Mouse (Mus musculus): ENCODE results near the gene 9130409I23Rik. TPM values are rescaled to one million over a fixed set of nuclear protein-coding genes. Genes with fewer than 3 reads are reported as not detected.
"Not testable (repeated sequence)": the region's sequence is repeated elsewhere in the genome, so short reads cannot be mapped to it uniquely, and the experiment has no call there.

The 9130409I23Rik gene
- polyA plus RNA-seq, 1 experiment from 2014 or later: not detected

- H3K36me3 ChIP-seq (ENCODE audit: control insufficient read depth, insufficient read depth, low read length): no peaks in the 10 kb centered on the region
Measured at GRCm38 (mm10) chr1:181017890-181018420, 33.1 kb upstream of the 9130409I23Rik start.

GRCm38 (mm10) chr1:181020756-181021487, 30.1 kb upstream of the 9130409I23Rik start, which contains the start of gene Ephx1:
Ephx1 (minus strand) TSS chr1:181020904.
- ATAC-seq (ENCODE audit: insufficient read depth, low FRiP score, low TSS enrichment): no peak
- Histone ChIP-seq H3K27ac (ENCODE audit: low read depth, low read length) (no peak within 1 kb of the TSS), H3K9ac (ENCODE audit: low read length) (no peak within 1 kb of the TSS), H3K4me3 (ENCODE audit: low read depth, low read length) (no peak within 1 kb of the TSS), H3K36me3 (ENCODE audit: control insufficient read depth, insufficient read depth, low read length) (no peaks in the 10 kb centered on the region), H3K9me3 (ENCODE audit: control insufficient read depth, low read length) (no peaks in the 10 kb centered on the region), H3K4me2 (ENCODE audit: low read depth) (no peak within 1 kb of the TSS), H3K27me3 (ENCODE audit: control insufficient read depth, insufficient read depth, low read length) (no peaks in the 10 kb centered on the region), H3K4me1 (ENCODE audit: control insufficient read depth, insufficient read depth, low read length) (peaks cover 4% of the 10 kb centered on the region; the same call in 1 of the 2 replicates)
- no peak for DNase-seq (ENCODE audit: low spot score)
- 57% methylated on average over 5 of the region's 5 CpGs for WGBS

More at GRCm38 (mm10) chr1:181017890-181018420, 33.1 kb upstream of the 9130409I23Rik start:
- Histone ChIP-seq H3K27me3 (ENCODE audit: control insufficient read depth, insufficient read depth, low read length) (no peaks in the 10 kb centered on the region), H3K27ac (ENCODE audit: low read depth, low read length) (no peak overlapping the region), H3K9ac (ENCODE audit: low read length) (no peak overlapping the region), H3K4me3 (ENCODE audit: low read depth, low read length) (no peak overlapping the region), H3K4me2 (ENCODE audit: low read depth) (no peak overlapping the region), H3K4me1 (ENCODE audit: control insufficient read depth, insufficient read depth, low read length) (peaks cover 4% of the 10 kb centered on the region; the same call in 1 of the 2 replicates), H3K9me3 (ENCODE audit: control insufficient read depth, low read length) (no peaks in the 10 kb centered on the region)
- no peak for DNase-seq (ENCODE audit: low spot score)
- ATAC-seq (ENCODE audit: insufficient read depth, low FRiP score, low TSS enrichment): no peak
- 69% methylated on average over 13 of the region's 13 CpGs for WGBS

GRCm38 (mm10) chr1:181021488-181021865, 29.6 kb upstream of the 9130409I23Rik start:
- peaks cover 2% of the 10 kb centered on the region; the same call in 1 of the 2 replicates for H3K4me1 ChIP-seq (ENCODE audit: control insufficient read depth, insufficient read depth, low read length)
- ATAC-seq (ENCODE audit: insufficient read depth, low FRiP score, low TSS enrichment) (no peak), DNase-seq (ENCODE audit: low spot score) (no peak)
- no peaks in the 10 kb centered on the region for H3K36me3 ChIP-seq (ENCODE audit: control insufficient read depth, insufficient read depth, low read length)
- WGBS: 69% methylated on average over 7 of the region's 7 CpGs
- no peaks in the 10 kb centered on the region for H3K27me3 ChIP-seq (ENCODE audit: control insufficient read depth, insufficient read depth, low read length)
- H3K4me3 ChIP-seq (ENCODE audit: low read depth, low read length): no peak overlapping the region
- no peak overlapping the region for H3K27ac ChIP-seq (ENCODE audit: low read depth, low read length)
- H3K9me3 ChIP-seq (ENCODE audit: control insufficient read depth, low read length): no peaks in the 10 kb centered on the region
- no peak overlapping the region for H3K4me2 ChIP-seq (ENCODE audit: low read depth)
- H3K9ac ChIP-seq (ENCODE audit: low read length): no peak overlapping the region

GRCm38 (mm10) chr1:181022265-181022664, 28.8 kb upstream of the 9130409I23Rik start:
- ATAC-seq (ENCODE audit: insufficient read depth, low FRiP score, low TSS enrichment): no peak
- Histone ChIP-seq H3K4me1 (ENCODE audit: control insufficient read depth, insufficient read depth, low read length) (no peaks in the 10 kb centered on the region; the same call in 1 of the 2 replicates), H3K9me3 (ENCODE audit: control insufficient read depth, low read length) (no peaks in the 10 kb centered on the region), H3K27ac (ENCODE audit: low read depth, low read length) (no peak overlapping the region), H3K4me2 (ENCODE audit: low read depth) (no peak overlapping the region), H3K4me3 (ENCODE audit: low read depth, low read length) (no peak overlapping the region), H3K36me3 (ENCODE audit: control insufficient read depth, insufficient read depth, low read length) (no peaks in the 10 kb centered on the region), H3K27me3 (ENCODE audit: control insufficient read depth, insufficient read depth, low read length) (no peaks in the 10 kb centered on the region), H3K9ac (ENCODE audit: low read length) (no peak overlapping the region)
- 20% methylated on average over 1 of the region's 1 CpGs for WGBS
- DNase-seq (ENCODE audit: low spot score): peak; percentile 35

- not testable (repeated sequence) for H3K9ac ChIP-seq (ENCODE audit: low read length); ATAC-seq (ENCODE audit: insufficient read depth, low FRiP score, low TSS enrichment); DNase-seq (ENCODE audit: low spot score); H3K4me1 ChIP-seq (ENCODE audit: control insufficient read depth, insufficient read depth, low read length); H3K36me3 ChIP-seq (ENCODE audit: control insufficient read depth, insufficient read depth, low read length); H3K4me2 ChIP-seq (ENCODE audit: low read depth); H3K9me3 ChIP-seq (ENCODE audit: control insufficient read depth, low read length); H3K27me3 ChIP-seq (ENCODE audit: control insufficient read depth, insufficient read depth, low read length); H3K4me3 ChIP-seq (ENCODE audit: low read depth, low read length); H3K27ac ChIP-seq (ENCODE audit: low read depth, low read length)
- 84% methylated on average over 4 of the region's 5 CpGs for WGBS
Measured at GRCm38 (mm10) chr1:181035015-181035778, 15.8 kb upstream of the 9130409I23Rik start.

- no peak for ATAC-seq (ENCODE audit: insufficient read depth, low FRiP score, low TSS enrichment)
Measured at GRCm38 (mm10) chr1:181037623-181038022, 13.4 kb upstream of the 9130409I23Rik start.

GRCm38 (mm10) chr1:181039652-181040051, 11.4 kb upstream of the 9130409I23Rik start:
- H3K4me2 ChIP-seq (ENCODE audit: low read depth): no peak overlapping the region
- no peak overlapping the region for H3K27ac ChIP-seq (ENCODE audit: low read depth, low read length)
- H3K9me3 ChIP-seq (ENCODE audit: control insufficient read depth, low read length): no peaks in the 10 kb centered on the region
- 10% methylated on average over 4 of the region's 4 CpGs for WGBS
- H3K36me3 ChIP-seq (ENCODE audit: control insufficient read depth, insufficient read depth, low read length): no peaks in the 10 kb centered on the region
- no peaks in the 10 kb centered on the region for H3K27me3 ChIP-seq (ENCODE audit: control insufficient read depth, insufficient read depth, low read length)
- H3K4me3 ChIP-seq (ENCODE audit: low read depth, low read length): no peak overlapping the region
- DNase-seq (ENCODE audit: low spot score): peak; percentile 24
- no peak for ATAC-seq (ENCODE audit: insufficient read depth, low FRiP score, low TSS enrichment)
- no peaks in the 10 kb centered on the region for H3K4me1 ChIP-seq (ENCODE audit: control insufficient read depth, insufficient read depth, low read length)
- H3K9ac ChIP-seq (ENCODE audit: low read length): no peak overlapping the region

More at GRCm38 (mm10) chr1:181037623-181038022, 13.4 kb upstream of the 9130409I23Rik start:
- H3K4me2 ChIP-seq (ENCODE audit: low read depth): no peak overlapping the region
- H3K27ac ChIP-seq (ENCODE audit: low read depth, low read length): no peak overlapping the region
- H3K4me1 ChIP-seq (ENCODE audit: control insufficient read depth, insufficient read depth, low read length): no peaks in the 10 kb centered on the region
- H3K27me3 ChIP-seq (ENCODE audit: control insufficient read depth, insufficient read depth, low read length): no peaks in the 10 kb centered on the region
- no peak for DNase-seq (ENCODE audit: low spot score)
- H3K9ac ChIP-seq (ENCODE audit: low read length): no peak overlapping the region
- 84% methylated on average over 4 of the region's 4 CpGs for WGBS
- H3K9me3 ChIP-seq (ENCODE audit: control insufficient read depth, low read length): no peaks in the 10 kb centered on the region
- no peaks in the 10 kb centered on the region for H3K36me3 ChIP-seq (ENCODE audit: control insufficient read depth, insufficient read depth, low read length)
- H3K4me3 ChIP-seq (ENCODE audit: low read depth, low read length): no peak overlapping the region

- no peak overlapping the region for H3K9ac ChIP-seq (ENCODE audit: low read length)
- no peaks in the 10 kb centered on the region for H3K27me3 ChIP-seq (ENCODE audit: control insufficient read depth, insufficient read depth, low read length)
- no peak for ATAC-seq (ENCODE audit: insufficient read depth, low FRiP score, low TSS enrichment)
- no peaks in the 10 kb centered on the region for H3K36me3 ChIP-seq (ENCODE audit: control insufficient read depth, insufficient read depth, low read length)
- no peaks in the 10 kb centered on the region for H3K4me1 ChIP-seq (ENCODE audit: control insufficient read depth, insufficient read depth, low read length)
- no peak overlapping the region for H3K27ac ChIP-seq (ENCODE audit: low read depth, low read length)
- DNase-seq (ENCODE audit: low spot score): no peak
- H3K4me2 ChIP-seq (ENCODE audit: low read depth): no peak overlapping the region
- 51% methylated on average over 1 of the region's 1 CpGs for WGBS
- no peaks in the 10 kb centered on the region for H3K9me3 ChIP-seq (ENCODE audit: control insufficient read depth, low read length)
- no peak overlapping the region for H3K4me3 ChIP-seq (ENCODE audit: low read depth, low read length)
Measured at GRCm38 (mm10) chr1:181047520-181047919, 3.5 kb upstream of the 9130409I23Rik start.

Data from neural tube, embryonic 11.5 days (tissue).